Mouse (Mus musculus) CH12.LX (cell line): ENCODE results near the gene Cpa3. TPM values are rescaled to one million over a fixed set of nuclear protein-coding genes. Genes with fewer than 3 reads are reported as not detected.

Experiments
- DNase-seq: peaks from one replicate; pipeline ENCODE4 v3.0.0-alpha.2; 2013; ENCODE audit errors: extremely low read depth
- H3K27ac ChIP-seq: 2 replicates; pipeline ENCODE4 v1.5.1; 2012; ENCODE audit warnings: low read depth, mild to moderate bottlenecking, control low read depth, moderate library complexity; ENCODE audit not compliant: insufficient read depth
- H3K27me3 ChIP-seq: replicated peaks from 2 replicates; pipeline ENCODE3; 2012; ENCODE audit warnings: inconsistent platforms
- H3K36me3 ChIP-seq, 2 experiments: replicated peaks in 1 of 2; 2 replicates each; pipeline versions ENCODE3 to v1.6.1; 2012; ENCODE audit warnings: inconsistent platforms in 1 of 2, low read length in 1 of 2, mild to moderate bottlenecking in 1 of 2, mixed read lengths in 1 of 2, moderate library complexity in 1 of 2; ENCODE audit not compliant: control insufficient read depth in 1 of 2, insufficient read depth in 1 of 2
- H3K4me1 ChIP-seq, 2 experiments: 2 replicates each; pipeline ENCODE4 v1.6.1; 2012; ENCODE audit warnings: inconsistent platforms in 1 of 2, moderate library complexity in 1 of 2; ENCODE audit not compliant: insufficient read depth in 2 of 2, control insufficient read depth in 1 of 2
- H3K4me2 ChIP-seq: 2 replicates; pipeline ENCODE4 v1.6.1; 2012; ENCODE audit warnings: low read depth, mild to moderate bottlenecking, control low read depth; ENCODE audit not compliant: poor library complexity, insufficient read depth, severe bottlenecking
- H3K4me3 ChIP-seq, 3 experiments: fragments of 150-350 bp in 1 of 3; sonication (generic) in 1 of 3; replicated peaks in 1 of 3; 2 replicates each; pipeline versions ENCODE3 to v1.5.1; 2011 to 2012; ENCODE audit warnings: low read depth in 2 of 3, low read length in 2 of 3, mild to moderate bottlenecking in 2 of 3, moderate library complexity in 2 of 3, control low read depth in 1 of 3, improper control_type of control experiment in 1 of 3, inconsistent platforms in 1 of 3, mixed read lengths in 1 of 3; ENCODE audit not compliant: poor library complexity in 1 of 3
- H3K79me2 ChIP-seq: replicated peaks from 2 replicates; pipeline ENCODE4 v1.6.1; 2012; ENCODE audit warnings: mild to moderate bottlenecking, moderate library complexity; ENCODE audit not compliant: control insufficient read depth, poor library complexity, insufficient read depth, severe bottlenecking; ENCODE audit errors: extremely low read depth
- H3K9ac ChIP-seq: 2 replicates; pipeline ENCODE4 v1.6.1; 2012; ENCODE audit warnings: low read depth, mild to moderate bottlenecking, control low read depth, moderate library complexity; ENCODE audit not compliant: insufficient read depth
- H3K9me3 ChIP-seq: replicated peaks from 2 replicates; pipeline ENCODE3; 2012; ENCODE audit warnings: low read length, inconsistent platforms, mixed read lengths
- BHLHE40 ChIP-seq: IDR thresholded peaks from 2 replicates; pipeline ENCODE4 v1.6.1; 2011; ENCODE audit warnings: mild to moderate bottlenecking, low read depth, low read length, improper control_type of control experiment
- CTCF ChIP-seq, 2 experiments: IDR thresholded peaks in 1 of 2; conservative IDR thresholded peaks in 1 of 2; 2 replicates each; pipeline ENCODE4 v1.5.1; 2011 to 2012; ENCODE audit warnings: low read depth in 2 of 2, low read length in 2 of 2, improper control_type of control experiment in 1 of 2, inconsistent platforms in 1 of 2, mild to moderate bottlenecking in 1 of 2, moderate library complexity in 1 of 2
- E2F4 ChIP-seq: IDR thresholded peaks from 2 replicates; pipeline ENCODE4 v1.6.1; 2011; ENCODE audit warnings: low read depth, low read length, improper control_type of control experiment; ENCODE audit not compliant: insufficient replicate concordance
- EP300 ChIP-seq: IDR thresholded peaks from 2 replicates; pipeline ENCODE4 v1.6.1; 2011; ENCODE audit warnings: low read length, improper control_type of control experiment
- HCFC1 ChIP-seq: IDR thresholded peaks from 2 replicates; pipeline ENCODE4 v1.6.1; 2012; ENCODE audit warnings: low read depth, mild to moderate bottlenecking, inconsistent platforms, low read length, improper control_type of control experiment
- IRF4 ChIP-seq: IDR thresholded peaks from 2 replicates; pipeline ENCODE4 v1.6.1; 2014; ENCODE audit warnings: low read depth, mild to moderate bottlenecking, inconsistent platforms, low read length, improper control_type of control experiment
- MAFK ChIP-seq: IDR thresholded peaks from 2 replicates; pipeline ENCODE4 v1.6.1; 2011; ENCODE audit warnings: low read length, improper control_type of control experiment; ENCODE audit not compliant: insufficient replicate concordance
- MAX ChIP-seq: IDR thresholded peaks from 2 replicates; pipeline ENCODE4 v1.6.1; 2011; ENCODE audit warnings: low read length, improper control_type of control experiment
- MAZ ChIP-seq: IDR thresholded peaks from 2 replicates; pipeline ENCODE4 v1.6.1; 2012; ENCODE audit warnings: low read depth, mild to moderate bottlenecking, inconsistent platforms, low read length, improper control_type of control experiment, moderate library complexity
- MXI1 ChIP-seq: IDR thresholded peaks from 2 replicates; pipeline ENCODE4 v1.6.1; 2011; ENCODE audit warnings: mild to moderate bottlenecking, low read depth, low read length, improper control_type of control experiment
- MYC ChIP-seq: IDR thresholded peaks from 2 replicates; pipeline ENCODE4 v1.6.1; 2011; ENCODE audit warnings: low read depth, mild to moderate bottlenecking, improper control_type of control experiment, low read length
- NELFE ChIP-seq: IDR thresholded peaks from 2 replicates; pipeline ENCODE4 v1.6.1; 2011; ENCODE audit warnings: low read depth, low read length, improper control_type of control experiment
- POLR2A ChIP-seq: IDR thresholded peaks from 2 replicates; pipeline ENCODE4 v1.6.1; 2011; ENCODE audit warnings: low read depth, mild to moderate bottlenecking, improper control_type of control experiment, low read length
- RAD21 ChIP-seq: IDR thresholded peaks from 2 replicates; pipeline ENCODE4 v1.6.1; 2011; ENCODE audit warnings: low read depth, mild to moderate bottlenecking, low read length, improper control_type of control experiment, moderate library complexity
- SIN3A ChIP-seq: IDR thresholded peaks from 2 replicates; pipeline ENCODE4 v1.6.1; 2012; ENCODE audit warnings: low read length, improper control_type of control experiment, inconsistent platforms
- SMC3 ChIP-seq: IDR thresholded peaks from 2 replicates; pipeline ENCODE4 v1.6.1; 2011; ENCODE audit warnings: low read depth, low read length, improper control_type of control experiment
- TBP ChIP-seq: conservative IDR thresholded peaks from 2 replicates; pipeline ENCODE4 v1.6.1; 2011; ENCODE audit warnings: low read depth, low read length, improper control_type of control experiment
- USF1 ChIP-seq: IDR thresholded peaks from 2 replicates; pipeline ENCODE4 v1.6.1; 2014; ENCODE audit warnings: low read depth, mild to moderate bottlenecking, inconsistent platforms, low read length, improper control_type of control experiment
- USF2 ChIP-seq: conservative IDR thresholded peaks from 2 replicates; pipeline ENCODE4 v1.6.1; 2011; ENCODE audit warnings: low read depth, low read length, improper control_type of control experiment
- ZC3H11A ChIP-seq: IDR thresholded peaks from 2 replicates; pipeline ENCODE4 v1.6.1; 2012; ENCODE audit warnings: low read depth, mild to moderate bottlenecking, inconsistent platforms, low read length, improper control_type of control experiment
- ZMIZ1 ChIP-seq: IDR thresholded peaks from 2 replicates; pipeline ENCODE4 v1.6.1; 2012; ENCODE audit warnings: low read depth, mild to moderate bottlenecking, inconsistent platforms, low read length, improper control_type of control experiment
- dilution Hi-C: fragments of 300-500 bp; cut with MboI; formaldehyde crosslinking; loops from 2 replicates; pipeline ENCODE4 v1.14.3; 2020; ENCODE audit warnings: low sequenced_read_pairs; ENCODE audit not compliant: extremely low pct_unique_long_range_greater_than_20kb, extremely low pct_ligation_motif_present
- in situ Hi-C: fragments of 300-500 bp; cut with MboI; formaldehyde crosslinking; loops from 3 replicates; pipeline ENCODE4 v1.14.3; 2019; ENCODE audit warnings: low sequenced_read_pairs, low pct_ligation_motif_present, low pct_unique_long_range_greater_than_20kb, mixed read lengths
- polyA plus RNA-seq: library from polyadenylated mRNA; unstranded; fragments of >175 nt; gene quantifications from 2 replicates; pipeline ENCODE4 v1.2.1, GENCODE M21; 2012; ENCODE audit warnings: low read depth; ENCODE audit not compliant: insufficient read length
- total RNA-seq, 2 experiments: library from RNA; depleted of rRNA; stranded (reverse); fragments of 300-350 nt in 1 of 2; fragments of >200 nt in 1 of 2; gene quantifications; 2 replicates each; pipeline ENCODE4 v1.2.3; 2012 to 2014

Gene Cpa3
- total and polyA plus RNA-seq, 3 experiments, result not detected

DNA sequence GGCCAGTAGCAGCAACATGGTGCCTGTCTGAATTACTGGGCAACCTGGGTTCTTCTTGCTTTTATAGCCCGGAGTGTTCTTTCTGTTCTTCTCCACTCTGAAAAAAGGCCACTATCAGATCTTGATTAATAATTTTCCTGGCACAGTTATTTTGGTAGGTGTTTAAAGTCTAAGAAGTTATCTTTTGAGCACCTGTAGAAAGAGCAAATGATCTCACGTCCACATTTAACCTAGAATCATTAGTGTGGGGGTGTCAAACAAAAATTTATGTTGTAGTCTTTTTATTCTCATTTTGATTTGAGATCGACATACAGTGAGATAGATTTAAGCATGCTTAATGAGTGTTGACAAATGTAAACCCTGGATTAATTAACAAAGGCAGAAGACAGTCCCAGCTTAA is 33.7 kb upstream of the Cpa3 start, which contains the start of gene Cpb1:
TSS of gene Cpb1 (minus strand) at position 101 of the 400 bp plus-strand sequence.
- no peak within 1 kb of the TSS for H3K4me3 ChIP-seq
- DNase-seq, result no peak
- no peaks in the 10 kb centered on the region for H3K4me1 ChIP-seq
- H3K27me3 ChIP-seq, result no peaks in the 10 kb centered on the region
- dilution Hi-C loops, result no loop called here
- no peak within 1 kb of the TSS for H3K9ac ChIP-seq
- H3K36me3 ChIP-seq, result no peaks in the 10 kb centered on the region
- TF ChIP-seq SIN3A (no peak), EP300 (no peak), CTCF (conservative IDR thresholded peaks at IDR 0.05 in 1 of 2, IDR thresholded peaks at IDR 0.05 in 1 of 2; ENCODE audit: low read depth in 2 of 2, low read length in 2 of 2) (no peak), E2F4 (no peak), SMC3 (no peak), BHLHE40 (no peak), MAX (no peak), HCFC1 (no peak)
- in situ Hi-C loops, result no loop called here
- no peaks in the 10 kb centered on the region for H3K79me2 ChIP-seq
- H3K9me3 ChIP-seq, result no peaks in the 10 kb centered on the region
- H3K4me2 ChIP-seq, result no peak within 1 kb of the TSS
- no peak within 1 kb of the TSS for H3K27ac ChIP-seq

DNA sequence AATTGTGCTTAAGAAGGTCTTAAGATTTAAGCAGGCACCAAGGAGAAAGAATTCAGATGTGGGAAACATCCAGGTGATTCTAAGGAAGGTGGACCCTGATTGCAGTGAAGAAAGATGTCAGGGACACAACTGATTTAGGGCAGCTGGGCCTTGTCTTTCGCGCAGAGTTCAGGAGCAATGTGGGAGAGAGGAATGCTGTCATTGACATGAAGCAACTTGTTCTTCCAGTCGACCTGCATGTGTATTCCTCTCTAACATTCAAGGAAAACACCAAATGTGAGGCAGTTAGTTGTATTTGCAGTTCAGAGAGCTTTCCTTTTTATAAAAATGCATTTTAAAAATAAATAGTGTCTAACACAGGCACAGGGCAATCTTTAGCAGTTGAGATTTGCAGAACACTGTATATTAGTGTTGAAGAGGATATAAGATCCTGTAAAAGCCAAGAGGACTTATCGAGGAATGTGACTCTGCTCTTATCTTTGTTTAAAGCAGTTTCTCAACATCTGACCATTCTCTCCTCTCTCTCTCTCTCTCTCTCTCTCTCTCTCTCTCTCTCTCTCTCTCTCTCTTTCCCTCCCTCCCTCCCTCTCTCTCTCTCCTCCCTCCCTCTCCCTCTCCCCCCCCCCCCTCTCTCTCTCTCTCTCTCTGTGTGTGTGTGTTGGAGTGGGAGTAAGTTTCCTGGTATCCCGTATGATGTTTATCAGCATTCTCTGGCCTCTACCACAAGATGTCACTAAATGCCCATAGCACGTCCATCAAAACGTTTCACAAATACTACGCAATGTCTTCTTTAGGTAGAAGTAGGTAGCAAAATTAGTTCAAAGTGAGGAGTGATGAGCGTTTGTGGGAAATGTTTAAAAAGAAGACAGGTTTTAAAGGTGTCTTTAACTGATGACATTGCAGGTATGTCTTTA is 12.8 kb upstream of the Cpa3 start:
- Histone ChIP-seq H3K4me3 (no peak overlapping the region), H3K4me2 (no peak overlapping the region), H3K27ac (no peak overlapping the region), H3K9ac (no peak overlapping the region), H3K36me3 (no peaks in the 10 kb centered on the region), H3K9me3 (no peaks in the 10 kb centered on the region), H3K79me2 (no peaks in the 10 kb centered on the region), H3K4me1 (no peaks in the 10 kb centered on the region), H3K27me3 (no peaks in the 10 kb centered on the region)
- TF ChIP-seq MAX (no peak), IRF4 (no peak), USF2 (no peak), POLR2A (no peak), CTCF (conservative IDR thresholded peaks at IDR 0.05 in 1 of 2, IDR thresholded peaks at IDR 0.05 in 1 of 2; ENCODE audit: low read depth in 2 of 2, low read length in 2 of 2) (peak in 1 of 2 experiments; percentile 69; a peak in 2 of 4 replicates), MXI1 (no peak), TBP (no peak), ZMIZ1 (no peak), ZC3H11A (no peak; the same call in 1 of the 2 replicates), MYC (no peak), MAZ (no peak), USF1 (no peak), MAFK (no peak), HCFC1 (no peak), RAD21 (peak; percentile 72), SMC3 (peak; percentile 58), NELFE (no peak)
- in situ Hi-C loops, result loop anchor here (25.0 kb wide), 1 partner anchor 257 kb away; no protein-coding TSS in a partner anchor
- DNase-seq, result peak; percentile 15
- dilution Hi-C loops, result no loop called here
